In genomic region chr16:43590704-43591493, GRCm38 (mm10) we compare ENCODE assay signal across 19 mouse cellular contexts.
DNase-seq lines count a peak whose midpoint lies in the region; TF ChIP-seq lines count a peak whose summit lies in the region.
"Had no signal": no experiment of that assay in that cellular context is flagged by ENCODE, and none has a peak within 500 bp of the region (broad histone marks: within the 10 kb centered on the region; RNA-seq: fewer than 3 reads in every experiment).

No protein-coding gene starts in this region.

- peaks cover 8% of the 10 kb centered on the region for H3K4me1 ChIP-seq in embryonic fibroblast, embryonic 13.5 days (ENCODE audit: control insufficient read depth, insufficient read depth, low read length)
- H3K4me1 ChIP-seq: hindbrain, embryonic 15.5 days; limb, embryonic 13.5 days; liver, embryonic 15.5 days; megakaryocyte, embryonic 14.5 days had no signal

- TF ChIP-seq POLR2A in embryonic fibroblast, embryonic 13.5 days (IDR thresholded peaks at IDR 0.05; ENCODE audit: low read depth, low read length), result no peak

- intact Hi-C loops in gastrocnemius, adult 2 months (cut with DNase I), result loop anchor here (1.0 to 10.0 kb wide), 4 partner anchors 11 to 756 kb away; no protein-coding TSS in a partner anchor

- DNase-seq in adrenal gland, adult 2 months, result peak; percentile 28
- DNase-seq in adrenal gland, postnatal 25 days, result no peak
- peak; percentile 52 for DNase-seq in gastrocnemius, adult 2 months
- DNase-seq in gastrocnemius, postnatal 4 days (ENCODE audit: low spot score in 2 of 2), result no peak
- DNase-seq in layer of hippocampus, adult 2 months (ENCODE audit: low spot score in 2 of 2), result no peak
- DNase-seq in layer of hippocampus, postnatal 25 days (ENCODE audit: extremely low spot score in 1 of 2, low spot score in 1 of 2), result no peak
- DNase-seq in thymus, adult 18-20 months, result no peak
- DNase-seq: cerebellum, adult 9-10 months; embryo, embryonic 11 days; kidney, postnatal 10 days; retina, postnatal 1 day; thymus, postnatal 25 days had no signal

- TF ChIP-seq CTCF in gastrocnemius, adult 2 months (IDR thresholded peaks at IDR 0.05), result no peak
- TF ChIP-seq CTCF in layer of hippocampus, adult 2 months (conservative IDR thresholded peaks at IDR 0.05), result no peak
- TF ChIP-seq CTCF in embryonic fibroblast, embryonic 13.5 days (IDR thresholded peaks at IDR 0.05; ENCODE audit: borderline replicate concordance, insufficient read depth, low read length), result no peak

- H3K27ac ChIP-seq in gastrocnemius, adult 2 months, result peak overlapping the region; percentile 73
- H3K27ac ChIP-seq in layer of hippocampus, adult 2 months, result peak overlapping the region; percentile 88
- H3K27ac ChIP-seq in embryonic fibroblast, embryonic 13.5 days (ENCODE audit: insufficient read depth, low read length), result peak overlapping the region; percentile 49
- H3K27ac ChIP-seq: hindbrain, embryonic 15.5 days; limb, embryonic 13.5 days; liver, embryonic 15.5 days; neural tube, embryonic 15.5 days had no signal

- H3K4me3 ChIP-seq in gastrocnemius, adult 2 months, result no peak overlapping the region
- H3K4me3 ChIP-seq in layer of hippocampus, adult 2 months, result no peak overlapping the region
- H3K4me3 ChIP-seq in embryonic fibroblast, embryonic 13.5 days (ENCODE audit: insufficient read depth, low read length), result no peak overlapping the region
- H3K4me3 ChIP-seq: erythroblast, embryonic 14.5 days; hindbrain, embryonic 15.5 days; limb, embryonic 13.5 days; liver, embryonic 15.5 days; megakaryocyte, embryonic 14.5 days; neural tube, embryonic 15.5 days had no signal

Comparison
In these comparisons a context has a peak if more than half of its experiments do, and no peak if none do; other contexts are left out.
1. DNase-seq: peak in adrenal gland, adult 2 months (single experiment) and gastrocnemius, adult 2 months (single experiment); none in adrenal gland, postnatal 25 days (single experiment), gastrocnemius, postnatal 4 days (0 of 2), layer of hippocampus, adult 2 months (0 of 2), layer of hippocampus, postnatal 25 days (0 of 2) and thymus, adult 18-20 months (0 of 2).
2. Peak in every context shown above with its lines, with median percentiles within 50 percentile points of each other: H3K27ac ChIP-seq.